Mouse (Mus musculus) stomach, postnatal 0 days (tissue): ENCODE results near the gene St6galnac5.

ENCODE experiments used
- CTCF ChIP-seq: IDR thresholded peaks from 2 replicates; pipeline ENCODE4 v1.5.1; 2016; ENCODE audit warnings: antibody characterized with exemption, low read depth, mild to moderate bottlenecking, moderate library complexity
- EP300 ChIP-seq: optimal IDR thresholded peaks from 2 replicates; pipeline ENCODE3; 2016; ENCODE audit warnings: antibody characterized with exemption

DNA sequence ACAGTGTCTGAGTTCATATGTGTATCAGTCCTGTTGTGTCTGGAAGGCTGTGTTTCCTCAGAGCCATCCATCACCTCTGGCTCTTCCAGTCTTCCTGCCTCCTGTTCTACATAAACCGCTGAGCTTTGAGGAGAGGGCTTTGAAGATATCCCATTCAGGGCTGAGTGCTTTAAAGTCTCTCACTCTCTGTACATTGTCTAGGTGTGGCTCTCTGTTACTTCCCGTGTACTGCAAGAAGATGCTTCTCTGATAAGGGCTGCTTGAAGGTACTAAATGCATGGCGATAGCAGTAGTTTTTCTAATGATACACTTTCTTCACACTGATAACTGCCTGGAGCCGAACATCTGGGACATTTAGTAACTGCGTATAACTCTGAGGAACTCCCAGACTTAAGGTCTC lies 26.0 kb downstream of the St6galnac5 start:
- TF ChIP-seq CTCF (no peak), EP300 (no peak)
